Mouse (Mus musculus) right cerebral cortex, postnatal 36 days (tissue): ENCODE measurements around the gene Kcnc3.

Experiments used
- DNase-seq, 2 experiments: peaks; one replicate each; pipeline ENCODE4 v3.0.0; 2022; ENCODE audit warnings: low spot score in 2 of 2, mixed read lengths in 1 of 2

Gene Kcnc3

GRCm38 (mm10) chr7:44590402-44591347 is at the start of gene Kcnc3:
Gene Kcnc3 (plus strand): TSS chr7:44590664.
- peak; percentile 95 to 96 for DNase-seq

- DNase-seq, result no peak
Measured at GRCm38 (mm10) chr7:44542555-44542954, 47.9 kb upstream of the Kcnc3 start.

GRCm38 (mm10) chr7:44543071-44543470 is 47.4 kb upstream of the Kcnc3 start:
- DNase-seq, result no peak

- DNase-seq, result no peak
Measured at GRCm38 (mm10) chr7:44546274-44546673, 44.2 kb upstream of the Kcnc3 start.

- DNase-seq, result no peak
Measured at GRCm38 (mm10) chr7:44547041-44547440, 43.4 kb upstream of the Kcnc3 start.

- DNase-seq, result no peak
Measured at GRCm38 (mm10) chr7:44547725-44548124, 42.7 kb upstream of the Kcnc3 start.

- DNase-seq, result peak; percentile 99
Measured at GRCm38 (mm10) chr7:44548497-44549087, 41.9 kb upstream of the Kcnc3 start, which contains the start of gene Pold1. Gene Pold1 (minus strand): TSS chr7:44548849.

- DNase-seq, result no peak
Measured at GRCm38 (mm10) chr7:44549621-44550408, 40.6 kb upstream of the Kcnc3 start.

- DNase-seq, result no peak
Measured at GRCm38 (mm10) chr7:44550409-44550678, 40.1 kb upstream of the Kcnc3 start.

GRCm38 (mm10) chr7:44551301-44551700 is 39.2 kb upstream of the Kcnc3 start:
- no peak for DNase-seq

GRCm38 (mm10) chr7:44551731-44552130 is 38.7 kb upstream of the Kcnc3 start:
- DNase-seq, result no peak

- DNase-seq, result no peak
Measured at GRCm38 (mm10) chr7:44552141-44552908, 38.1 kb upstream of the Kcnc3 start.

GRCm38 (mm10) chr7:44553196-44553764 is 37.2 kb upstream of the Kcnc3 start:
- DNase-seq, result peak in 1 of 2 experiments; percentile 55

GRCm38 (mm10) chr7:44553826-44554225 is 36.6 kb upstream of the Kcnc3 start, which contains the start of gene Nr1h2:
Gene Nr1h2 (minus strand): TSS chr7:44553951.
- DNase-seq, result peak; percentile 90 to 95

GRCm38 (mm10) chr7:44557629-44558028 is 32.8 kb upstream of the Kcnc3 start:
- no peak for DNase-seq

- DNase-seq, result peak; percentile 56 to 57
Measured at GRCm38 (mm10) chr7:44560435-44561400, 29.7 kb upstream of the Kcnc3 start.

- DNase-seq, result no peak
Measured at GRCm38 (mm10) chr7:44563284-44563683, 27.2 kb upstream of the Kcnc3 start.

- no peak for DNase-seq
Measured at GRCm38 (mm10) chr7:44564486-44564885, 26.0 kb upstream of the Kcnc3 start.

GRCm38 (mm10) chr7:44565414-44565813 is 25.1 kb upstream of the Kcnc3 start:
- DNase-seq, result no peak

GRCm38 (mm10) chr7:44568803-44569202 is 21.7 kb upstream of the Kcnc3 start:
- DNase-seq, result no peak
